Mouse (Mus musculus) midbrain, embryonic 15.5 days (tissue): Measurements from ENCODE around the gene Tll1. TPM values are rescaled to one million over a fixed set of nuclear protein-coding genes. Genes with fewer than 3 reads are reported as not detected.
A peak's percentile ranks its signal among the peaks of the same experiment; 100 is the strongest.
"Not testable (repeated sequence)": the region's sequence is repeated elsewhere in the genome, so short reads cannot be mapped to it uniquely, and the experiment has no call there.

Experiments used
- ATAC-seq: fragments of 200-750 bp; cut with Nextera tagmentation; replicated peaks from 2 replicates; pipeline ENCODE4 v1.8.0; 2017; ENCODE audit warnings: moderate TSS enrichment
- H3K27ac ChIP-seq: fragments of 300-500 bp; sonication (generic); 2 replicates; pipeline ENCODE4 v1.5.1; 2015; ENCODE audit warnings: mild to moderate bottlenecking, inconsistent platforms
- H3K27me3 ChIP-seq: fragments of 300-500 bp; sonication (generic); replicated peaks from 2 replicates; pipeline ENCODE4 v1.6.1; 2015; ENCODE audit warnings: inconsistent platforms
- H3K36me3 ChIP-seq: fragments of 300-500 bp; sonication (generic); replicated peaks from 2 replicates; pipeline ENCODE4 v1.6.1; 2015; ENCODE audit warnings: inconsistent platforms
- H3K4me1 ChIP-seq: fragments of 300-500 bp; sonication (generic); 2 replicates; pipeline ENCODE4 v1.6.1; 2015; ENCODE audit warnings: inconsistent platforms
- H3K4me2 ChIP-seq: fragments of 300-500 bp; sonication (generic); 2 replicates; pipeline ENCODE4 v1.6.1; 2015; ENCODE audit warnings: inconsistent platforms, mild to moderate bottlenecking, moderate library complexity
- H3K4me3 ChIP-seq: fragments of 300-500 bp; sonication (generic); 2 replicates; pipeline ENCODE4 v1.5.1; 2015; ENCODE audit warnings: mild to moderate bottlenecking, inconsistent platforms
- H3K9ac ChIP-seq: fragments of 300-500 bp; sonication (generic); 2 replicates; pipeline ENCODE4 v1.6.1; 2015; ENCODE audit warnings: mild to moderate bottlenecking, inconsistent platforms
- H3K9me3 ChIP-seq: fragments of 300-500 bp; sonication (generic); 2 replicates; pipeline ENCODE4 v1.6.1; 2016; ENCODE audit warnings: inconsistent platforms
- whole genome bisulfite sequencing: fragments of 180-500 bp; shearing (Covaris S2); methylation state at CpG from one replicate; pipeline ENCODE4 v1.1.7; 2015; ENCODE audit warnings: mixed read lengths; 5-methylcytosine and 5-hydroxymethylcytosine counted together
- polyA plus RNA-seq: library from polyadenylated mRNA; unstranded; fragments of >200 nt; fragmentation: Nextera tagmentation; extraction: Ambion mirVana; gene quantifications from 2 replicates; pipeline ENCODE4 v1.2.1, GENCODE M21; 2015

Tll1 gene
- polyA plus RNA-seq, 1 experiment from 2014 or later, result 3.5 TPM

DNA sequence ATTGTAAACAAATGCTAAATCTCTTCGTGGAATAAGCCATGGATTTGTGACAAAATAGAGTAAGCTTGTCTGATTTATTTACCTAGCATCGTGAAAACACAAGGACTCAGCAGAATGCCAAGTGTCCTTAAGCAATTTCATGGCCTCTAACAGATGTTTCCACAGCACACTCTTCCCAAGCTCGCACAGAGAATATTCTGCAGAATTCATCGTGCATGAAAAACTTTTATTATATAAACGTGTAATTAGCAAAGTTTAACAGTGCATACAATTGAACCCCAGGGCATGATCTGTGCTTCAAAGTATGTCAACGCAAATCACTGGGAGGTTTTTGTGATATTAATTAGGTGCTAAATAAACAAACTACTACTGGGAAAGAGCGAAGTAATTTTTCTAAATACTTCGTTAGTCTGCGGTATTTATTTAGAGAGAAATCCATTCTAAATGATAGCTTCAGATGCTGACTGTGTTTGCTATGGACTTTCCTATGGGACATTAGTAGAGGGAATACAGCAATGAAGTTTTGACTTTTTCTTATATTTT is 158.0 kb downstream of the Tll1 start:
- Histone ChIP-seq H3K27ac (no peak overlapping the region), H3K36me3 (no peaks in the 10 kb centered on the region), H3K4me3 (no peak overlapping the region), H3K27me3 (no peaks in the 10 kb centered on the region), H3K9me3 (no peaks in the 10 kb centered on the region), H3K9ac (no peak overlapping the region), H3K4me1 (no peaks in the 10 kb centered on the region), H3K4me2 (no peak overlapping the region)
- 61% methylated on average over 9 of the region's 9 CpGs for WGBS
- ATAC-seq, result no peak

DNA sequence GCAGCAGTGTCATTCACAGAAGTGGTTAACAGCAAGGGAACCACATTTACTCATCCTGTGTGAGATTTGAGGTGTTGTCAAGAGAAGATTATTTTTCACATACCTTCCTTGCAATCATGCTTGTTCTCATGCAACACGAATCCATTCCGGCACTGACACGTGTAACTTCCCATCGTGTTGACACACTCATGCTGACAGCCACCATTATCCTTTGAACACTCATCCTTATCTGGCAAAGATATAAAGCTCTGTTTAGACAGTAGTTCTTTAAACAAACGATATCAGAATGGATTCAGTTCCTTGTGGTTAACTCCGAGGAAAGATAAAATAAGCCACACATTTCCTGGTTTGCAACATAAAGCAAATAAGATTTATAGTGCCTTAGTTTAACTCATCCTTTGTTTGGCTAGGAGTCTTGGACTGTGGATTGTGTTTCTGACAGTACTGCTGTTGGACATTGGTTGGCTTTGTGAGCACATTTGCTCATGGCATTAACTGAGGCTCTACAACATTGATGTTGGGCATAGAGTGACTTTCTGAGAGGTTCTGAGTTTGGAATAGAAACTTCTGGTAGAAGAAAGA is 164.7 kb downstream of the Tll1 start:
- H3K9ac ChIP-seq, result no peak overlapping the region
- no peak overlapping the region for H3K4me3 ChIP-seq
- H3K4me1 ChIP-seq, result no peaks in the 10 kb centered on the region
- no peak for ATAC-seq
- H3K9me3 ChIP-seq, result no peaks in the 10 kb centered on the region
- no peaks in the 10 kb centered on the region for H3K27me3 ChIP-seq
- H3K27ac ChIP-seq, result no peak overlapping the region
- no peaks in the 10 kb centered on the region for H3K36me3 ChIP-seq
- H3K4me2 ChIP-seq, result no peak overlapping the region
- 81% methylated on average over 6 of the region's 6 CpGs for WGBS

DNA sequence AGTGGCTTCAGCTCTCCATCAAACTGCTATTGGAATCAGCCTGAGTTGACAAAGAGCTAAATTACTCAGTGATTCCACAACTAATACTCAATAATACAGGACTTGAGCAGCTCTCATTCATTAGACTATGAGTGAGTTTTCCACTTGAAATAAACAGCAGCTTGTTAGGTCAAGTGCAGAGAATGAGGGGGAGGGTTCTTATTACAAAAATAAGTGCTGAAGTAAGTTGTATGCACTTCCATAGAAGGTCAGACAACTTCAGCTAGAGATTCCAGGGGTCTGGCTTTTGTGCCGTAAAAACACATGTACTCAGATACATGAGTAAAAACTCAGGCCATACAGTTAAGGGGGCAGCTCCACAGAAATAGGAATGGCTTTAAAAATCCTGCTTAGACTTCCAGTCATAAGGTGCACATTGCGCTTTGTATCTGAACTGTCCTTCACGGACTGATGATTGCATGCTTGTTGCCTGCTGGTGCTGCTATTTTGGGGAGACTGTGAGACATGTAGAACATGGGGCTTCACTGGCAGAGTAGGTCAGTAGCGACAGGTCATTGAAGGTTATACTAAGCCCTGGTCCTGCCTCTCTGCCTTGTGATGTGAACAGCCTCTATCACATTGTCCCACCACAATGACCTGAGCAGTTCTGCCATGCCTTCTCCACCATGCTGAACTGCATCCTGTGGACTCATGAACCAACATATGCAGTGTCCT is 175.2 kb downstream of the Tll1 start:
- H3K4me2 ChIP-seq, result no peak overlapping the region
- 92% methylated on average over 4 of the region's 4 CpGs for WGBS
- no peaks in the 10 kb centered on the region for H3K4me1 ChIP-seq
- no peak overlapping the region for H3K9ac ChIP-seq
- H3K4me3 ChIP-seq, result no peak overlapping the region
- ATAC-seq, result no peak
- H3K27ac ChIP-seq, result no peak overlapping the region
- no peaks in the 10 kb centered on the region for H3K27me3 ChIP-seq
- no peaks in the 10 kb centered on the region for H3K36me3 ChIP-seq
- H3K9me3 ChIP-seq, result no peaks in the 10 kb centered on the region

DNA sequence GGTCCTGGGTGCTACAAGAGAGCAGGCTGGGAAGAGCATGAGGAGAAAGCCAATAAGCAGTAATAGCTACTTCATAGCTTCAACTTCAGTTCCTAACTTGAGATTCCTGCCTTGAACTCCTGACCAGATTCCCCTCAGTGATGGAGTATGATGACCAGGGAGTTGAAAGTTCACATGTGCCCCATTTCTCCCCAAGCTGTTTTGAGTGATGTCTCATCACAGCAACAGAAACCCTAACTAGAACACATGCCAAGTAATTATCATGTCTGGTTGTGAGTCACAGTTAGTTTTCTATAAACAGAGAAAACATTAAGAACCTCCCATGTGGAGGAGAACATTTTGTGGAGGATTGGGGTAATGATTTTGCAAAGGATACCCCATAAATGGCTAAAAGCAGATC is 176.0 kb downstream of the Tll1 start:
- H3K4me3 ChIP-seq, result no peak overlapping the region
- no peak overlapping the region for H3K9ac ChIP-seq
- H3K4me2 ChIP-seq, result no peak overlapping the region
- no peaks in the 10 kb centered on the region for H3K27me3 ChIP-seq
- H3K36me3 ChIP-seq, result no peaks in the 10 kb centered on the region
- ATAC-seq, result no peak
- H3K9me3 ChIP-seq, result no peaks in the 10 kb centered on the region
- H3K4me1 ChIP-seq, result no peaks in the 10 kb centered on the region
- no peak overlapping the region for H3K27ac ChIP-seq

DNA sequence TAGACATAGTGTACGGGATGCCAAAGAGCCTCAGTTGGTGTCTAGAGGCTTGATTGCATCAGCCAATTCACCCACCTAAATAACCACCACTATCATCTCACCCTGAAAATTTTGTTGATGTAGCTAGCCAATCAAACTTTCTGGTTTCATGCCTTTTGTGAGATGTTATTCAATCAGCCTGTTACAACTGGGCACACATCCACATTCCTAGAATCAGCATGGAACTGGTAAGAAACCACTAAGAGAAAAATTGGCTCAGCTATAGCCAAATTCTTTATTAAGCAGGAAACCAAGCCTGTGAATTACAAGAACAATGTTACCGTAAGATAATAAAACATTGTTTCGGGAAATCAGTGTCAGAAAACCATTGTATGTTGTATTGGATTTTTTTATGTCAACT is 176.5 kb downstream of the Tll1 start:
- no peaks in the 10 kb centered on the region for H3K27me3 ChIP-seq
- ATAC-seq, result no peak
- no peaks in the 10 kb centered on the region for H3K9me3 ChIP-seq
- no peaks in the 10 kb centered on the region for H3K4me1 ChIP-seq
- no peak overlapping the region for H3K9ac ChIP-seq
- WGBS, result 76% methylated on average over 3 of the region's 3 CpGs
- H3K27ac ChIP-seq, result no peak overlapping the region
- H3K4me3 ChIP-seq, result no peak overlapping the region
- no peak overlapping the region for H3K4me2 ChIP-seq
- H3K36me3 ChIP-seq, result no peaks in the 10 kb centered on the region

DNA sequence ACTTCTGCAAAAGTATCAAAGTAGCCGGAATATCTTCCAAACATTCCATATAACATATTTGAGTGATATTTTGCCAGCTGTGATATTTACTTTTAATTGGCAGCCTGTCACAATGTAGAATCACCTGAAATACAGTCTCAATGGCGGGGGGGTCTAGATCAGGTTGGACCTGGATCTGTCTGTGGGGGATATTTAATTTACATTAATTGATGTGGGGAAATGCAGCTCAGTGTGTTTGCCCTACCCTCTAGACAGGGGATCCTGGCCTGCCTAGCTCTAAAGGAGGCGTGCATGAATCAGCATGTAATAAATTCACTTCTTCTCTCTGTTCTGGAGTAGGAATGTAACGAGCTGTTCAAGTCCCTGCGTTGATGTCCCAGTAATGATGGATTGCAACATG is 181.7 kb downstream of the Tll1 start:
- Histone ChIP-seq H3K4me2 (no peak overlapping the region), H3K36me3 (no peaks in the 10 kb centered on the region), H3K9me3 (no peaks in the 10 kb centered on the region), H3K27ac (no peak overlapping the region), H3K4me3 (no peak overlapping the region), H3K9ac (no peak overlapping the region), H3K4me1 (no peaks in the 10 kb centered on the region), H3K27me3 (no peaks in the 10 kb centered on the region)
- WGBS, result 91% methylated on average over 5 of the region's 5 CpGs
- peak; percentile 56; the same call in 1 of the 2 replicates for ATAC-seq

DNA sequence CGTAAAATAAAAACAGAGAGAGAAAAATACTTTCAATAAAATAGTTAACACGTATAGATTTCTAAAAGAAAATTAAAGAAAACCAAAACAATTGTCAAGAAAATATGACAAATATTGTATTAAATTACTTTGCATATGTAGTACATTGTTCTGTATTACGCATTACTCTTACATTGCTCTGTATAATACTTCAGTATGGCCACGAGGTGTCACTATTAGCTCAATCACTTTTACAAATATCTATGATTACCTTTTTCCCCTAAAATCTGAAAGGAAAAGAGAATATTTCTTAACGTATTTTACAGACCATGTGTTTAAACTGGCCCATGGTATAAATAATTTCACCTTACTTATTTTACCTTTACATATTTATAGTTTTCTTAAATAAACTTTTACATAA is 182.5 kb downstream of the Tll1 start:
- H3K9ac ChIP-seq, result no peak overlapping the region
- 34% methylated on average over 5 of the region's 5 CpGs for WGBS
- H3K4me2 ChIP-seq, result no peak overlapping the region
- H3K9me3 ChIP-seq, result no peaks in the 10 kb centered on the region
- no peaks in the 10 kb centered on the region for H3K27me3 ChIP-seq
- H3K36me3 ChIP-seq, result no peaks in the 10 kb centered on the region
- no peak overlapping the region for H3K27ac ChIP-seq
- H3K4me1 ChIP-seq, result no peaks in the 10 kb centered on the region
- ATAC-seq, result peak; percentile 93
- no peak overlapping the region for H3K4me3 ChIP-seq

DNA sequence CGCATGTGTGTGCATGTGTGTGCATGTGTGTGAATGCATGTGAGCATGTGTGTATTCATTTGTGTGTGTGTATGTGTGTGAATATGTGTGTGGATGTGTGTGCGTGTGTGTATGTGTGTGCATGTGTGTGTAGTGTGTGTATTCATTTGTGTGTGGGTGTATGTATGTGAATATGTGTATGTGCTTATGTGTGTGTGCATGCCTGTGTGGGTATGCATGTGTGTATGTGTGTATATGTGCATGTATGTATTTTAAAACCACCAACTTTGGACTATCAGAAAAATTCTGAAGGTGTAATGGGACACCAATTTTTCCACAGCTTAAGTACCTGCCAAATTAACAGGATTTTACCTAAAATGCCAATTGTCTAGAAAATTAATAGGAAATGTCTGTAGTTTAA is 183.0 kb downstream of the Tll1 start:
- no peak overlapping the region for H3K4me3 ChIP-seq
- H3K9me3 ChIP-seq, result no peaks in the 10 kb centered on the region
- no peaks in the 10 kb centered on the region for H3K4me1 ChIP-seq
- H3K27me3 ChIP-seq, result no peaks in the 10 kb centered on the region
- peak; percentile 69; the same call in 1 of the 2 replicates for ATAC-seq
- H3K4me2 ChIP-seq, result no peak overlapping the region
- no peak overlapping the region for H3K9ac ChIP-seq
- no peaks in the 10 kb centered on the region for H3K36me3 ChIP-seq
- WGBS, result 92% methylated on average over 2 of the region's 2 CpGs
- no peak overlapping the region for H3K27ac ChIP-seq

DNA sequence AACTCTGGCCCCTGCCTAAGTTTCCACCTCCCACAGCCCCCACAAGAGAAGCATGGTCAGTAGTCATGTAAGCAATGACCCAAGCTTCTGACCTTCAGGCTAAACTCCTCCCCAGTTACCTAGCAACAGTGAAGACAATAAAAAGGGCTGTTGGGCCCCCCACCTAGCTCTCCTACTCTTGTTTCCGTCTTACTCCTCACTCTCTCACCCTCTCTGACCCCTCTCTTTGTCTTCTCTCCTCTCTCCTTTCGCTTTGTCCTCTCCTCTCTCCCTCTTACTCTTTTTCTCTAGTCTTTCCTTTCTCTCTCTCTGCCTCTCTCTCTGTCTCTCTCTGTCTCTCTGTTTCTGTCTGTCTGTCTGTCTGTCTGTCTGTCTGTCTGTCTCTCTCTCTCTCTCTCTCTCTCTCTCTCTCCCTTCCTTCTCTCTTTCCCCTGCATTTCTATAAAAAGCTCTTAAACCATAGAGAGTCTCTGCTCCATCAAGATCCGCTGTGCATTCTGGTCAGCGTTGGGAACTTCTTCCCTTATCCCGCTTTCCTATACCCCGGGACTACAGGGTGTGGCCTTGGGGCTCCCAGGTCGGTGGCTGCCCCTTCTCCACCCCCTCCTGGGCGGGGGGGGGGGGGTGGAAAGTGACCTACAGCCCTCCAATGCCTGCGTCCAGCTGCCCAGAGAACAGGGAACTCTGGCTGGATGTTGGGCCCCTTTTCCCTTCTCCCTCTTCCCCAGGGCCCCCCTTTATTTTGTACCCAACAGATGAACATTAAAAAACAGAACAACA is 235.3 kb downstream of the Tll1 start:
- not testable (repeated sequence) for H3K36me3 ChIP-seq, H3K4me3 ChIP-seq, H3K27me3 ChIP-seq, ATAC-seq, H3K4me1 ChIP-seq, H3K9ac ChIP-seq, H3K27ac ChIP-seq, H3K9me3 ChIP-seq, H3K4me2 ChIP-seq
- 26% methylated on average over 9 of the region's 9 CpGs for WGBS
